Mouse (Mus musculus) 416B (cell line): ENCODE results near the gene Eif3d.

Experiments
- DNase-seq: peaks from one replicate; pipeline ENCODE4 v3.0.0; 2011; ENCODE audit warnings: low read depth

Gene Eif3d

GRCm38 (mm10) chr15:77919441-77919840 is 51.2 kb downstream of the Eif3d start:
- no peak for DNase-seq

GRCm38 (mm10) chr15:77916851-77917544 is 53.6 kb downstream of the Eif3d start:
- peak; percentile 90 for DNase-seq

GRCm38 (mm10) chr15:77915287-77915686 is 55.3 kb downstream of the Eif3d start:
- no peak for DNase-seq

- DNase-seq = no peak
Observed at GRCm38 (mm10) chr15:77914507-77914906, 56.1 kb downstream of the Eif3d start.

- DNase-seq = no peak
Observed at GRCm38 (mm10) chr15:77913054-77913453, 57.6 kb downstream of the Eif3d start.

GRCm38 (mm10) chr15:77912585-77912984 is 58.0 kb downstream of the Eif3d start:
- DNase-seq = no peak

- DNase-seq = no peak
Observed at GRCm38 (mm10) chr15:77912048-77912447, 58.6 kb downstream of the Eif3d start.

- no peak for DNase-seq
Observed at GRCm38 (mm10) chr15:77911065-77911464, 59.5 kb downstream of the Eif3d start.
